Mouse (Mus musculus) embryonic fibroblast, embryonic 13.5 days (primary cell): ENCODE measurements around the gene Thegl. TPM values are rescaled to one million over a fixed set of nuclear protein-coding genes. Genes with fewer than 3 reads are reported as not detected.
A peak's percentile ranks its signal among the peaks of the same experiment; 100 is the strongest.
"Not testable (repeated sequence)": the region's sequence is repeated elsewhere in the genome, so short reads cannot be mapped to it uniquely, and the experiment has no call there.

Experiments used
- H3K27ac ChIP-seq: 2 replicates; pipeline ENCODE4 v1.5.1; 2012; ENCODE audit warnings: low read length, control low read depth, inconsistent platforms; ENCODE audit not compliant: insufficient read depth
- H3K4me1 ChIP-seq: 2 replicates; pipeline ENCODE4 v1.6.1; 2011; ENCODE audit warnings: low read length; ENCODE audit not compliant: control insufficient read depth, insufficient read depth
- H3K4me3 ChIP-seq: 2 replicates; pipeline ENCODE4 v1.5.1; 2011; ENCODE audit warnings: mild to moderate bottlenecking, control low read depth, low read length; ENCODE audit not compliant: insufficient read depth
- CTCF ChIP-seq: IDR thresholded peaks from 2 replicates; pipeline ENCODE4 v1.5.1; 2011; ENCODE audit warnings: mild to moderate bottlenecking, control low read depth, low read length, moderate library complexity, borderline replicate concordance; ENCODE audit not compliant: insufficient read depth
- POLR2A ChIP-seq: IDR thresholded peaks from 2 replicates; pipeline ENCODE4 v1.6.1; 2011; ENCODE audit warnings: low read depth, mild to moderate bottlenecking, control low read depth, low read length, moderate library complexity
- polyA plus RNA-seq: library from polyadenylated mRNA; stranded (reverse); fragments of >200 nt; gene quantifications from 2 replicates; pipeline ENCODE4 v1.2.4, GENCODE M21; 2011; ENCODE audit warnings: low read depth; ENCODE audit not compliant: missing spikeins, insufficient read length

Gene Thegl
- polyA plus RNA-seq, 1 experiment = not detected

DNA sequence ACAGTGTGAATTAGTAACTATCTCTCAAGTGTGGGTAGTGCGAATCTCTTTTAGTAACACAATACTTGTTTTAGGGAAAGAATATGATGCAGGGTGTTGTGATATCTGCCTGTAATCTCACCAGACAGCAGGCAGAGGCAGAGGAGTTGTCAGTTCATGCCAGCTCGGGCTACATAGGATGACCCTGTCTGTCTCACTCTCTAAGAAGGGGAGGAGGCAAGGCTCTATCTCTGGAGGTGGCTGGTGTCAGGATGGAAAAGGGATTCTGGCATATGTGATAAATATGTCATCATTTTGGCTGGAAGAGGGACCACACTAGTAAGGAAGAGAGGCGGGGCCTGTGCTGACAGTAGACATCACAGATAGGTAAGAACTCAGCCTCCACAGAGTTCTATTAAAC, 76.1 kb downstream of the Thegl start:
- H3K27ac ChIP-seq = no peak overlapping the region
- no peak for TF ChIP-seq POLR2A
- H3K4me3 ChIP-seq = no peak overlapping the region
- H3K4me1 ChIP-seq = peaks cover 3% of the 10 kb centered on the region; the same call in 1 of the 2 replicates

DNA sequence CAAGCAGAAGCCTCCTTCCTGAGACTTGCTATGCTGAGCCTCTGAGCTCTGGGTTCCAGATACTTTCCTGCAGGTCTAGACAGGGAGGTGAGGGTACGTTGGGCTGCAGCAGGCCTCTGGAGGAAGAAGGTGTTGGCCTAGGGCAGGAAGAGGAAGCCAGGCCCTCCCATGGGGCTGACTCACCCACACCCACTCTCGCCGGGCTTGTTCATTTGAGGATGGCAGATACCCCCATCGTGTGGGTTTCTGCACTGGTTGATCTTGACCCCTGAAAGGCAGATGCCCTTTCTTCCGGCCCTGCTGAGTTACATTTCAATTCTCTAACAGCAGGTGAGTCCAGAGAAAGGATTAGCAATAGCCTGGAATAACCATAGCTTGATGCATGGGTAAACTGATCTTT, 76.7 kb downstream of the Thegl start:
- no peak overlapping the region for H3K4me3 ChIP-seq
- TF ChIP-seq CTCF (no peak), POLR2A (no peak)
- H3K4me1 ChIP-seq = peaks cover 3% of the 10 kb centered on the region; the same call in 1 of the 2 replicates
- H3K27ac ChIP-seq = no peak overlapping the region

DNA sequence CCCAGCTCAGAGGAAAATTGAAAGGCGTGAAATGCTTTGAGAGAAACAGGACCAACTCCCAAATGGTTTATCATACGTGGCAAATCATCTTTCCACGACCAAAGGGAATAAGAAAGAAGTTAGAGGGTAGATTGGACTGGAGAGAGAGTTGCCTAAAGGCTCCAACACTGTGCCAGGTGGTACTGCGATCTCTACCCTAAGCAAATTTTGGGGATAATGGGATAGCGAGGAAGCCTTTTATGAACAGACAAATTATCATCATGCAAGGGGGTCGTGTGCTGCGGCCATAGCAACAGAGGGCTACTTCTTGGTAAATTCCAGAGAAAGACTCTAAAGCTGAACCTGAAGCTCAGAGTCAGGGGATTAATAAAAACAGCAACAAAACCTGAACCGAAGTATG, 78.1 kb downstream of the Thegl start:
- no peak overlapping the region for H3K27ac ChIP-seq
- no peak for TF ChIP-seq CTCF
- peak overlapping the region; percentile 17; the same call in 1 of the 2 replicates for H3K4me3 ChIP-seq
- H3K4me1 ChIP-seq = peaks cover 3% of the 10 kb centered on the region; the same call in 1 of the 2 replicates

DNA sequence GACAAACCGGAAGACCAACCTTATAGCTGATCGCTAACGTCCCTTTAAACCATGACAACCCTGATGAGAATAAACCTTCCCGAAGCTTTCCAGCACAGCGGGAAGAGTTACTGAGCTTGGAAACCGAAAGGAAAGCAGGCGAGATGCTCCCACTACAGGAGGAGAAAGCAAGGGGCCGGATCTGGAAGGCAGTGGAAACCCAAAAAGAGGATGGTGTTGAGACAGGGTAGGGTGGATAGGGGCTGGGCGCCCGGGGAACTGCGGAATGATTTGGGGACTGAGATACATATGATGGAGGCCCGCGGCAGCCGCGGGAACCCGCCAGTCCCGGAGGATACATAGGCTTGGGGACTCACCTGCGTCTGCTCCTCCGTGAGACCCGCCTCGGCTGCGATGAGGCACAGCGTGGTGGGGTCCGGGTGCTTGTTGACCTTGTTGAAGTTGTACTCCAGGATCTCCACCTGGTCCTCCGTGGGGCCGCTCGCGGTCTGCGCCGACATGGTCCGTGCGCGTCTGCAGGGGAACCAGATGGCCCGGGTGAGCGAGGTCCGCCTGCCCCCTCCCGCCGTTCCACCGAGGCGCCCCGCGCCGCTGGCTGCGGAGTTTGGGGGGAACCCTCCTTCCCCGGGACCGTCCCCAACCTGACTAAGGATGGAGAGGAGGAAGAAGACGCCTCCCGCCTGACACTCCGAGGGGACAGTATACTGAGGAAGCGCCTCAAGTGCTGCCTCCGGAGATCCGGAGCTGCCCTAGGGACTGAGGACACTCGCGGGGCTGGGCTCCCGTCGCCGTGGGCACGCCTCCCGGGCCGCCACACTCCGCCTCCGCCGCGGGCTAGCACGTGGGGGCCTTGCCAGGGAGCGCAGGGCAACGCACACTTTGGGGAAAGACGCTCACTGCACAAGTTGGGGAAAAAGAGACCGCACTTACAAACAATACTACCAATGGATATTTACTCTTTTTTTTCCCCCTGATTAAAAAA, 79.0 kb downstream of the Thegl start:
- peaks cover 3% of the 10 kb centered on the region; the same call in 1 of the 2 replicates for H3K4me1 ChIP-seq
- H3K27ac ChIP-seq = no peak overlapping the region
- H3K4me3 ChIP-seq = peak overlapping the region; percentile 65
- TF ChIP-seq CTCF = no peak
- TF ChIP-seq POLR2A = 0 out of 2 replicates have a peak, but pooled peaks have one; percentile 24

DNA sequence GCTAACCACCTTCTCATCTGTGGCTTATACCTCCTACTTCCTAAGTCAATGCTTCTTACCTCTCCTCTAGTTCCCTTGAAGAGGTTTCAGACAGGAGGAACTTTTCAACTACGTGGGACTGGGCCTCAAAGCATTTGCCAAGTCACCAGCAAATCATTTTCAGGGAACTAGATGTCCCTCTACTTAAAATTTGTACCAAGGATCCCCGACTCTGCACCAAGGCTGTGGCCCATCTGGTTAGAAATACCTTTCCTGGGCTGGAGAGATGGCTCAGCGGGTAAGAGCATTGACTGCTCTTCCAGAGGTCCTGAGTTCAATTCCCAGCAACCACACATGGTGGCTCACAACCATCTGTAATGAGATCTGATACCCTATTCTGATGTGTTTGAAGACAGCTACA, 80.4 kb downstream of the Thegl start:
- not testable (repeated sequence) for H3K4me3 ChIP-seq, H3K4me1 ChIP-seq, H3K27ac ChIP-seq

DNA sequence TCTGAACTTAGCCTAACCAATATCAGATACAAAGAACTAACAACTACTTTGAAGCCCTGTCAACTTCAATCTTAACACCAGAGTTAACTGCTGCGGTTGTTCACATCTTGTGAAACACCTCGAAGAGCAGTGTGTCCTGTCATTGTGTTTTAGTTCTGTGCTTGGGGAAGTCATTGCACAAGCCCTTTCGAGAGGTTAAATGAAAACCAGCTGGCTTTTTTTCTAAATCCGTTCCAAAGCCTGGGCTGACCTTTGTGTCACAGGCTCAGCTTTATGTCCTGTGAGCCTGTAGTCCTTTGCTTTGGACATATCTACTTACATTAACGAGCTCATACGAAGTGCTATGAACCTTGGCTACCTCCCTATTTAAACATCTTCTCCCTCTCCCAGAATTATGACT, 81.9 kb downstream of the Thegl start:
- TF ChIP-seq POLR2A = no peak
- TF ChIP-seq CTCF = no peak
- peaks cover 3% of the 10 kb centered on the region; the same call in 1 of the 2 replicates for H3K4me1 ChIP-seq
- H3K27ac ChIP-seq = no peak overlapping the region
- no peak overlapping the region for H3K4me3 ChIP-seq

DNA sequence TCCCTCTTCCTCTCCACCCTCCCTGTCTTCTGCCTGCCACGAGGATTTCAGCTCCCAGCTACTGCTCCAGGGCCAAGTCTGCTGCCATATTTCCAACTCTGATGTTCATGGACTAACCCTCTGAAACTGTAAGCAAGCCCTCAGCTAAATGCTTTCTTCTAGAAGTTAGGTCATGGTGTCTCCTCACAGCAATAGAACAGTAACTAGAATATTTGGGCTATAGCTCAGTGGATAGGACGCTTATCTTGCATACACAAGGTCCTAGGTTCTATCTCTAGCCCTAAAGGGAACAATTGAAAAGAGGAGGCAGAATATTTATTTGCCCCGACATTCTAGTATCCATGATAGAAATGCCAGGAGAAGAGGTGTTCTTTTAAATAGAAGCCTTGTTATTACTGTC, 83.1 kb downstream of the Thegl start:
- peaks cover 3% of the 10 kb centered on the region; the same call in 1 of the 2 replicates for H3K4me1 ChIP-seq
- no peak overlapping the region for H3K4me3 ChIP-seq
- no peak overlapping the region for H3K27ac ChIP-seq
- TF ChIP-seq CTCF = no peak
- no peak for TF ChIP-seq POLR2A

DNA sequence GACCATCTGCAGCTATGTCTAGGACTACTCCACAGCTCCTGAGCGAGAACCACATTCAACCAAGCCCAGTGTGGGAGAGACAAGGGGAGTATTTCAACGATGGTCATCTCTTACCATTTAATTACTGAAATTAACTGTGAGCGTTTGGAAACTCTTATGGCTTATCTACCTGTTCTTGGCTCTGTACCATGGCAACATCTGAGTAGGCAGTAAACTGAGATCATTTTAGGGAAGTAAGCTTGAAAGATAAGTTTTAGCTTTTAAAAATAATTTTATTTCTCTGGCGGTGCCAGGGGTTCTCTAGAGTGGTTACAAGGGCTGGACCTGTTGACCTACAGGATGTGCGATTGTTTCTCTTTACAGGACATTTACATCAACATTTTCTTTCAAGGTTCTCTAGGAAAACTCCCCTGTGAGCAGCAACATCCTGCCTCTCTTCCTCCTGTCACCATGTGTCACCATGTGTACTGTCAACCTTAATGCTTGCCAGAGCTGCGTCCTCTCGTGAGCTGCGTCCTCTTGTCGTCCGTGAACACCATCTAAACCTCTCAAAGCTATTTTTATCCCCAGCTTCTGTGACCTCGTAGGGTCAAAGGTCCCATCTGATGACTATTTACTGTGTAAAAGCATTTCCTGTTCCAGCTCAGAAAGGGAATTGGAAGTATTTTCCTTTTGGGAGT, 83.6 kb downstream of the Thegl start:
- no peak for TF ChIP-seq POLR2A
- TF ChIP-seq CTCF = no peak
- no peak overlapping the region for H3K27ac ChIP-seq
- H3K4me1 ChIP-seq = no peaks in the 10 kb centered on the region
- no peak overlapping the region for H3K4me3 ChIP-seq

DNA sequence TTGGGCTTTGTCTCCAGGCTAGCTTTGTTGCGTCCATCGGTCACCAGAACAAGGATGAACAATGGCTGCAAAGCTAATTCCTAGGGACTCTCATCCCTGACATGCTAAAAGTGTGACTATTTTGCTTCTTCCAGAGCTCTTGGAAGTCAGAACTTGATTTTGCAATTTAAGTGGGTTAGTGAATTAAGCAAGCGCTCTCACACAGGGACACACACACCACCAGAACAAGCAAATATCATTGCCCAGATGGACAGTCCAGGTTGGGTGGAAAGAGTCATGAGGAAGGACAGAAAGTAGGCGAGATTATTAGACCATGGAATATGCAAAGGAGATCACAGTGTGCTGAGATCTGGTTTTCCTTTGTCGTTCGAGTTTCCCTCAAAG, 84.2 kb downstream of the Thegl start:
- Histone ChIP-seq H3K4me1 (no peaks in the 10 kb centered on the region), H3K27ac (no peak overlapping the region), H3K4me3 (no peak overlapping the region)
- no peak for TF ChIP-seq CTCF
- no peak for TF ChIP-seq POLR2A

DNA sequence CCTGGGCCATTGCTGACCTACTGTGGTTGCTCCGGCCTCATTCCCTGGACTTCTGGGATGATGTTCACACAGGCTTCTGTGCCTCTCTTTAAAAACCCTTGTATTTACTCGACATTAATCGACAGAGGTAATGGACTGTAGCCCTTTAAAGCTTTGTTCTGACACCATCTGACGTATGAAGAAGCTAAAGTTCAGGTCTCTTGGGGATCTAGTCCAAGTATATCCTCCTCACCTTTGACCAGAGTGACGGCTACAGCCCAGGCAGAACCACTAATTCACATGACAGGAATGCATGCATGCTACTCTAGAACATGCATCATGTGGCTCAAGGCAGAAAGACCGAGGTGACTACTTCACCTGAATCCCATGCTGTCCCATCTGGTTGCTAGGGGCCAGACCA, 84.9 kb downstream of the Thegl start:
- no peak overlapping the region for H3K27ac ChIP-seq
- H3K4me1 ChIP-seq = no peaks in the 10 kb centered on the region
- no peak for TF ChIP-seq CTCF
- TF ChIP-seq POLR2A = no peak
- no peak overlapping the region for H3K4me3 ChIP-seq
